Mouse (Mus musculus) B cell, adult 67 days (primary cell): Measurements from ENCODE around the gene Proca1. TPM values are rescaled to one million over a fixed set of nuclear protein-coding genes. Genes with fewer than 3 reads are reported as not detected.

ENCODE experiments used
- total RNA-seq, 2 experiments: library from RNA; stranded (reverse); gene quantifications; 4 replicates each; pipeline ENCODE4 v1.2.4; 2023

Gene Proca1
- not detected for total RNA-seq

DNA sequence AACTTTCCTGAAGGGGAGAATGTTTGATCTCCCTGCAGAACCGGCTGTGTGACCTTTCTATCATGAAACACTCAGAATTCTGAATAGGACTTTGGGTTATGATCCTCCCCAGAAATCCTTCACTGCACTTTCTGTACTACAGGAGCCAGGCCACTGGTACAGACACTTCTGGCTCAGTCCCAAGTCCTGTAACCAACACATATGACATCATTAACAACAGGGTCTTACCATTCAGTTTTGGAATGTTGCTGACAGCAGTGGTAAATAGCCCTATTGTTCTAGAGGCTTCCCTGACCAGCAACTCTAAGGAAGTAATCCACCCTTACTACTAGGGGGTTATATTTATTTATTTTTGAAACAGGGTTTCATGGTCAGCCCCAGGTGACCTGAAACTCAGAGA, at the start of gene Proca1:
Gene Proca1, plus strand, starts transcription at position 280 of the 400 bp plus-strand sequence.

DNA sequence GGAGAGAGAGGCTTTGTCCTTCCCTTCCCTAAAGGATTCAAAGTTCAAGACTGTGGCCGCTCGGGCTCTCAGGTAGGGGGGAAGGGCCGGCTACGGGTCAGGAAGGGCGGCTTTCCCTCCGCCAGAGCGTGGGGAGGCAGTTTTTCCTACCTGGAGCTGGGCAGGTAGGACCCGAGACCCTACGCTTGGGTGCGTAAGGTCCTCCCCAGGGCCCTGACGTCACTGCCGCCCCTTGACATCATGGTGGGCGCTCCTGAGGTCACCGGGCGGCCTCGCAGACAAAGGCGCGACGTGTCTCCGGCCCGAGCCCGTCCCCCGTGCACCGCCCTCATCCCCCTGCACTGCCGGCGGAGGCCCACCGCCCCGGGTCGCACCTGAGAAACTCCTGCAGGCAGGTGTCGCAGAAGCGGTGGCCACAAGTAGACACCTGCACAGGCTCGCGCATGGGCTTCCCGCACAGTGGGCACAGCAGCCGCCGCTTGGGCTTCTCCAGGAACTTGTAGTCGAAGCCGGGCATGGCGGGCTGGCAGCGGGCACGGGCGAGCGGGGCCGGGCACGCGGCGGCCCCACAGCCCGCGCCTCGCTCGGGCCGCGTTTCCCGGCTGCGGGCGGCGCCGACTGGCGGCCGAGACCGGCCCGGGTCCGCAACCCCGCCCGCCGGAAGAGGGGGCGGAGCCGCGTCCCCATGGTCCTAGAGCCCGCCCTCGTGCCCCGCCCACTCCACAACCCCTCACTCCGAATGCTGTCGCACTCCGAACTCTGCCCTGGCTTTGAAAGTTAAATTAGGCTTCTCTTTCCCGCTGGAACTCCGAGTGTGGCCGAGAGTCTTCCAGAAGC, 28.1 kb upstream of the Proca1 start, which contains the start of gene Traf4:
Gene Traf4, minus strand, starts transcription at position 666 of the 837 bp plus-strand sequence.

DNA sequence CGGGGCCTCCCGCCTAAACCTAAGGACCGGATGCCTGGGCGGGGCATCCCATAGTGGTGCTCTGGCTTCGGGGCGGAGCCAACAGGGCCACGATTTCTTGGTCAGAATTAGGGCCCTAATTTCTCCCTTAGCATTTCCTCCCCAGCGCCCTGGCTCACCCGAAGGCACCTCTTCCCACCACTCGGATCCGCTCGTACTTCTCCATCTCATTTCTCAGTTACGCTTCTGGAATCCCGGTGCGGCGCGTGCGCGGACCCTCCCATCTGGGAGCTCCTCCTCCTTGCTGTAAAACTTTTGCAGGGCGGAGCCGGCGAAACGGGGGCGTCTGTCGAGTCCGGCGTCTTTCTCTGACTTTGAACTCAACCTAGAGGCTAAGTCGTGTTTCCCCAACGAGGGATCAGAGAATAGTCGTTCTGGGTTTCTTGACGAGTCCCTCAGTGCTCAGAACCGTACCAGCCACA, 16.8 kb upstream of the Proca1 start, which contains the start of the genes Nek8 and Tlcd1:
Gene Nek8, minus strand, starts transcription at position 274 of the 461 bp plus-strand sequence.
Gene Tlcd1, plus strand, starts transcription at position 310 of the 461 bp plus-strand sequence.

DNA sequence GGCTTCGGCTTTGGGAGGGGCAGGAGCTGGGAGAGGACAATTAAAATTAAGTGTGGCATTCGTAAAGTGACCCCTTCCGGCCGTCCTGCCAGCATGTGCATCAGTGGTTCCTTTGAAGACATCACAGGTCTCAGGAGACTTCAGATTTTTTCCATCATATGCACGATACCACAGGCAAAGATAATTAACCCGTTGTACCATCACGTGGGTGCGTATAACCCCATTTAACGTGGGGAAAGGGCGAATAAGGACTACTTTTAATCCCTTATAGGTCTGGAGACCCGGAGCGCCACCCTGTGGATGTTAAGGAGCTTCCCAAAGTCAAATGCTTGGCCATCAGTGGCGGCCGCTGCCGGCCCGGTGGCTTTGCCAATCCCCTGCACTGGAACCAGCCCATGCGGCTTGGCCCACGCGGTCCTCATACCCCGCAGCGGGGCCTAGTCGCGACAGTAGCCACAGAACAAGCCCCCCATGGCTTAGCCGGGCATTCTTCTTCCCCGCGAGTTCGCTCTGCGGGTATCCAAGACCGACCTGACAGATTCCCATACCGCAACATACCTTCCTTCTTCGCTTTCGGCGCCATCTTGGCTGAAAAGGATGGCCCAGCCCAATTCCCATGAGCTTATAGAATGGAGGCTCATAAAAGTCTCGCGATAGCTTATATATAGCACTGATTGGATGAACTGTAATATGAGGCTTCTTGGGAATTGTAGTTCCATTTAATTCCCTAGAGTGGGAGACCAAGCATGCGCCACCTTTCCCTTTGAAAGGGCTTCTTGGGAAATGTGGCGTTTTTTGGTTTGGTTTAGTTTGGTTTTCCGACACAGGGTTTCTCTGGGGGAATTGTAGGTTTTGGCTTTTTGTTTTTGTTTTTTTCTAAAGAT, 10.0 kb upstream of the Proca1 start, which contains the start of gene Rpl23a:
Gene Rpl23a, minus strand, starts transcription at position 624 of the 884 bp plus-strand sequence.

DNA sequence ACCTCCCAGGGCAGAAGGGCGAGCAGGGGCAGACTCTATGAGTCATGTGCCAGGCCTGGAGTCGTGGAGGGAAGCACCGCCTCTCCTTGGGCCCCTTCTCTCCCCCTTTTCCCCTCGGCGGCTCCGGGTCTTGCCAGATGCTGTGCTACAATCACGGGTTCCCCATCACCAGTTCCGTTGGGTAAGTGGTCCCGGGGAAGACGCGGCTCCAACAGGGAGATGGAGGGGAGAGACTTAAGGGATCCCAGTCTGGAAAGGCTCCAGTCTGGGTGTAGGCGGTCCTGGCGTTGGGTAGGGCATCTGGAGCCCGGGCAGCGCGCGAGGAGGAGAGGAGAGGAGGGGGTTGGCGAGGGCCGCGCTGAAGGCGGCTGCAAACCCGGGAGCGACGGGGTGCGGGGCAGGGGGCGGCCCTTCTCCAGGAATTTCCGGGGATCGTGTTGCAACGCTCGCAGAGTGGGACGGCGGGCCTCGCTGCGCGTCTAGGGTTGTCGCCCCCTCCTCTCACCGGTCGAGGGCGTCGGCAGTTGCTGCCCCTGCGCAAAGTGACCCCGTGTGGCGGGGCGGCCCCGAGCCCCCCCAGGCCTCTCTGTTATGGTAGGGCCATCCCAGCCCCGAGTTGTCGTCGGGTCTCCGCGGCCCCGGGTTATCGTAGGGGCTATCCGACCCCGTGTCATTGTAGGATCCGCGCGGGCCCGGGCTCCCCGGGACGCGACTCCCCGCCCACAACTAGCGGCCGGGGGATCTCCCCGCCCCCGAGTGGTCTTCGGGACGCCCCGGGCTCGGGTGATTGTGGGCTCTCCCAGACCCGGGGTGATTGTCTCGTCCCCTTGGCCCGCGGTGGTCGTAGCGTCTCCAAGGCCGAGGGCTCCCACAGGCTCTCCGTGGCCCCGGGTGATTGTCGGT, 4.6 kb upstream of the Proca1 start, which contains the start of gene Rab34:
Gene Rab34, plus strand, starts transcription at position 100 of the 903 bp plus-strand sequence.

GRCm38 (mm10) chr11:78245627-78246317, 52.6 kb downstream of the Proca1 start, which contains the start of the genes Sdf2 and Supt6:
Gene Sdf2 (plus strand): TSS chr11:78245746.
Gene Supt6 (minus strand): TSS chr11:78245987.

Other genes with a start within 250 kb of the Proca1 start
- 100 to 1,000 TPM; 152 to 154 TPM for gene Phf12, start 210.6 kb upstream of the Proca1 start, total RNA-seq
- 1 to 10 TPM in 1 of 2 experiments, under 1 TPM in 1; 0.62 to 1.1 TPM for gene Dhrs13, start 161.1 kb upstream of the Proca1 start, total RNA-seq
- 10 to 100 TPM; 13.1 to 17.6 TPM for gene Flot2, start 155.5 kb upstream of the Proca1 start, total RNA-seq
- gene Eral1, start 113.0 kb upstream of the Proca1 start, total RNA-seq: 10 to 100 TPM; 25.1 to 36.1 TPM
- gene Fam222b, start 98.7 kb upstream of the Proca1 start, total RNA-seq: 10 to 100 TPM; 17.8 to 18.0 TPM
- 10 to 100 TPM; 50.9 to 57.5 TPM for gene Traf4, start 27.8 kb upstream of the Proca1 start, total RNA-seq
- 10 to 100 TPM; 18.8 to 31.9 TPM for gene Nek8, start 16.7 kb upstream of the Proca1 start, total RNA-seq
- 1 to 10 TPM; 1.9 to 3.2 TPM for gene Tlcd1, start 16.7 kb upstream of the Proca1 start, total RNA-seq
- 1,000 to 10,000 TPM; 2,438 to 2,493 TPM for gene Rpl23a, start 9.8 kb upstream of the Proca1 start, total RNA-seq
- not detected for gene Rab34, start 5.0 kb upstream of the Proca1 start, total RNA-seq
- 10 to 100 TPM; 61.6 to 62.6 TPM for gene Sdf2, start 52.4 kb downstream of the Proca1 start, total RNA-seq
- 10 to 100 TPM; 71.7 to 73.7 TPM for gene Supt6, start 52.6 kb downstream of the Proca1 start, total RNA-seq
- gene 2610507B11Rik, start 68.4 kb downstream of the Proca1 start, total RNA-seq: 100 to 1,000 TPM; 133 to 141 TPM
- 1 to 10 TPM; 2.7 to 4.4 TPM for gene BC030499, start 97.4 kb downstream of the Proca1 start, total RNA-seq
- 1 to 10 TPM; 2.3 to 3.7 TPM for gene Spag5, start 108.1 kb downstream of the Proca1 start, total RNA-seq
- 10 to 100 TPM; 45.7 to 48.3 TPM for gene Aldoc, start 129.6 kb downstream of the Proca1 start, total RNA-seq
- 10 to 100 TPM; 58.7 to 61.3 TPM for gene Pigs, start 135.0 kb downstream of the Proca1 start, total RNA-seq
- gene Unc119, start 150.1 kb downstream of the Proca1 start, total RNA-seq: 10 to 100 TPM; 58.2 to 68.7 TPM
- gene Foxn1, start 193.2 kb downstream of the Proca1 start, total RNA-seq: not detected
- not detected for gene Slc13a2, start 228.8 kb downstream of the Proca1 start, total RNA-seq